Mouse (Mus musculus) kidney, adult 2 months (tissue): ENCODE measurements around the gene Scarf2.

ENCODE experiments used
- CTCF ChIP-seq: fragments of 200-500 bp; conservative IDR thresholded peaks from 2 replicates; pipeline ENCODE4 v1.5.1; 2011; ENCODE audit warnings: low read depth, mild to moderate bottlenecking, control low read depth, low read length, moderate library complexity, mixed read lengths; ENCODE audit not compliant: insufficient read depth, insufficient read length
- POLR2A ChIP-seq: fragments of 200-500 bp; IDR thresholded peaks from one replicate; pipeline ENCODE4 v1.6.1; 2011; ENCODE audit warnings: low read depth, low read length, control low read depth

DNA sequence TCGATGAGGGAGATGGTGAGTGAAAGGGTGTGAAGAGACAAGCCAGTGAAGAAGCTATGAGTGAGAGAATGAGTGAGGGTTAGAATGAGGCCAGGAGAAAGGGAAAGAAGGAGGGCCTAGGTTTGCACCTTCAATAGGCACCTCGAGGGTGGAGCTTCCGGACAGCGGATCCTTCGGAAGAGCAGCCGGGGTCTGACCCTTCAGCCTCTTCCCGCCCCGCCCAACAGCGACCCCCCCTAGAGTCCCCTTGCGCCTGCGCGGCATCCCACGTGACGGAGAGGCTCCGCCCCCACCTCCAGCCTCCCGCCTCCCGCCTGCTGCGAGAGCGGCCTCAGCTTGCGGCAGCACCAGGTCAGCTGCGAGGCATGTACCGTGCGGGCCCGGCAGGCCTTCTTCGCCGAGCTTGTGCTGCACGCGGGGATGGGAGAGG is 37.7 kb upstream of the Scarf2 start, which contains the start of gene Klhl22:
- TF ChIP-seq CTCF (no peak), POLR2A (peak; percentile 43)
